Mouse (Mus musculus): ENCODE results near the gene Dip2a.

Dip2a gene

GRCm38 (mm10) chr10:76306738-76307137 is 38.4 kb downstream of the Dip2a start:
- DNase-seq (ENCODE audit: low spot score), result no peak

GRCm38 (mm10) chr10:76300133-76300532 is 45.0 kb downstream of the Dip2a start:
- no peak for DNase-seq (ENCODE audit: low spot score)

GRCm38 (mm10) chr10:76293222-76293621 is 51.9 kb downstream of the Dip2a start:
- no peak for DNase-seq (ENCODE audit: low spot score)

- DNase-seq (ENCODE audit: low spot score), result no peak
Measured at GRCm38 (mm10) chr10:76289936-76290671, 55.0 kb downstream of the Dip2a start.

- DNase-seq (ENCODE audit: low spot score), result no peak
Measured at GRCm38 (mm10) chr10:76289052-76289451, 56.0 kb downstream of the Dip2a start.

- no peak for DNase-seq (ENCODE audit: low spot score)
Measured at GRCm38 (mm10) chr10:76288268-76288993, 56.7 kb downstream of the Dip2a start.

- no peak for DNase-seq (ENCODE audit: low spot score)
Measured at GRCm38 (mm10) chr10:76278541-76279097, 66.5 kb downstream of the Dip2a start.

- no peak for DNase-seq (ENCODE audit: low spot score)
Measured at GRCm38 (mm10) chr10:76275256-76275655, 69.8 kb downstream of the Dip2a start.

GRCm38 (mm10) chr10:76271238-76271637 is 73.9 kb downstream of the Dip2a start:
- DNase-seq (ENCODE audit: low spot score), result no peak

GRCm38 (mm10) chr10:76262431-76262830 is 82.7 kb downstream of the Dip2a start:
- no peak for DNase-seq (ENCODE audit: low spot score)

- DNase-seq (ENCODE audit: low spot score), result peak; percentile 22
Measured at GRCm38 (mm10) chr10:76261447-76261846, 83.6 kb downstream of the Dip2a start.

GRCm38 (mm10) chr10:76260358-76261059 is 84.6 kb downstream of the Dip2a start:
- no peak for DNase-seq (ENCODE audit: low spot score)

GRCm38 (mm10) chr10:76259566-76260232 is 85.4 kb downstream of the Dip2a start:
- no peak for DNase-seq (ENCODE audit: low spot score)

- DNase-seq (ENCODE audit: low spot score), result no peak
Measured at GRCm38 (mm10) chr10:76257719-76258390, 87.2 kb downstream of the Dip2a start.

GRCm38 (mm10) chr10:76257231-76257630 is 87.9 kb downstream of the Dip2a start:
- DNase-seq (ENCODE audit: low spot score), result no peak

GRCm38 (mm10) chr10:76255617-76256016 is 89.5 kb downstream of the Dip2a start:
- DNase-seq (ENCODE audit: low spot score), result no peak

- no peak for DNase-seq (ENCODE audit: low spot score)
Measured at GRCm38 (mm10) chr10:76253536-76253935, 91.6 kb downstream of the Dip2a start, which contains the start of gene S100b. S100b (plus strand) TSS chr10:76253853.

- no peak for DNase-seq (ENCODE audit: low spot score)
Measured at GRCm38 (mm10) chr10:76253079-76253478, 92.0 kb downstream of the Dip2a start.

GRCm38 (mm10) chr10:76250870-76251269 is 94.2 kb downstream of the Dip2a start:
- DNase-seq (ENCODE audit: low spot score), result no peak

- no peak for DNase-seq (ENCODE audit: low spot score)
Measured at GRCm38 (mm10) chr10:76248647-76248968, 96.5 kb downstream of the Dip2a start.

GRCm38 (mm10) chr10:76247960-76248646 is 97.0 kb downstream of the Dip2a start:
- no peak for DNase-seq (ENCODE audit: low spot score)
